Mouse (Mus musculus) intestine, embryonic 14.5 days (tissue): ENCODE data around the gene Gpat3. TPM values are rescaled to one million over a fixed set of nuclear protein-coding genes. Genes with fewer than 3 reads are reported as not detected.

Experiments used
- ATAC-seq: fragments of 200-750 bp; cut with Nextera tagmentation; replicated peaks from 2 replicates; pipeline ENCODE4 v1.8.0; 2017; ENCODE audit warnings: low read depth, moderate number of reproducible peaks, moderate TSS enrichment, moderate library complexity; ENCODE audit not compliant: low FRiP score, low TSS enrichment
- DNase-seq: peaks from one replicate; pipeline ENCODE4 v3.0.0-alpha.2; 2018; ENCODE audit warnings: low spot score
- H3K27ac ChIP-seq: fragments of 300-500 bp; sonication (generic); 2 replicates; pipeline ENCODE4 v1.5.1; 2014; ENCODE audit warnings: low read depth, mild to moderate bottlenecking, control low read depth
- H3K27me3 ChIP-seq: fragments of 300-500 bp; sonication (generic); replicated peaks from 2 replicates; pipeline ENCODE4 v1.6.1; 2014; ENCODE audit warnings: low read length, control low read depth; ENCODE audit not compliant: control insufficient read depth, insufficient read depth
- H3K36me3 ChIP-seq: fragments of 300-500 bp; sonication (generic); 2 replicates; pipeline ENCODE4 v1.6.1; 2014; ENCODE audit warnings: low read length, control low read depth; ENCODE audit not compliant: control insufficient read depth, insufficient read depth
- H3K4me1 ChIP-seq: fragments of 300-500 bp; sonication (generic); replicated peaks from 2 replicates; pipeline ENCODE4 v1.6.1; 2014; ENCODE audit warnings: low read length, control low read depth, mixed read lengths; ENCODE audit not compliant: control insufficient read depth, insufficient read depth
- H3K4me2 ChIP-seq: fragments of 300-500 bp; sonication (generic); 2 replicates; pipeline ENCODE4 v1.6.1; 2014; ENCODE audit warnings: low read length
- H3K4me3 ChIP-seq: fragments of 300-500 bp; sonication (generic); 2 replicates; pipeline ENCODE4 v1.5.1; 2014; ENCODE audit warnings: low read depth, low read length, control low read depth, mixed read lengths
- H3K9ac ChIP-seq: fragments of 300-500 bp; sonication (generic); 2 replicates; pipeline ENCODE4 v1.6.1; 2014; ENCODE audit warnings: mild to moderate bottlenecking, low read length
- H3K9me3 ChIP-seq: fragments of 300-500 bp; sonication (generic); 2 replicates; pipeline ENCODE4 v1.6.1; 2016; ENCODE audit warnings: low read length, control low read depth; ENCODE audit not compliant: control insufficient read depth
- WGBS: fragments of 180-500 bp; shearing (Covaris S2); extraction: QIAGEN DNeasy Blood & Tissue Kit; methylation state at CpG from one replicate; pipeline ENCODE4 v1.1.7; 2014; 5-methylcytosine and 5-hydroxymethylcytosine counted together
- polyA plus RNA-seq: library from polyadenylated mRNA; unstranded; fragments of >200 nt; fragmentation: Nextera tagmentation; extraction: Ambion mirVana; gene quantifications from 2 replicates; pipeline ENCODE4 v1.2.1, GENCODE M21; 2014

Gene Gpat3
- polyA plus RNA-seq, 1 experiment from 2014 or later = 2.7 TPM

DNA sequence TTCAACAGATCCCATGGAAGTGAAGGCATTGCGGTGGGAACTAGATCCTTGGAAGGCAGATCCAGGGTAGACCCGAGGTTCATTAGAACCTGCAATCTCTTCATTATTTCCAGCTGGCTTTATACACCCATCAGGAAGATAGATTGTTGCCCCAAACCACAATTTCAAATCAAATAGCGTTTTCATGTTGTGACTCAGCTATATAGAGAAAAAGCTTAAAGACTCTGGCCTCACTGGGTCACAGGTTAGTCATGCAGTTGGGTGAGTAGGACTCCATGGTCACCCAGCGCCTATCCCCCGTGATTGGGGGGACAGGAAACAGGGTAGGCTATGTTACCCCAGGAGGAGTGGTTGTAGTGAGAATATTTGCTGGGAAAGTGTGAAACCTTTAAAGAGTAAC, 69.9 kb downstream of the Gpat3 start:
- H3K9me3 ChIP-seq = no peaks in the 10 kb centered on the region
- no peaks in the 10 kb centered on the region for H3K4me1 ChIP-seq
- WGBS = 44% methylated on average over 5 of the region's 5 CpGs
- no peak overlapping the region for H3K4me2 ChIP-seq
- H3K36me3 ChIP-seq = no peaks in the 10 kb centered on the region
- DNase-seq = no peak
- peaks cover 4% of the 10 kb centered on the region; the same call in 1 of the 2 replicates for H3K27me3 ChIP-seq
- no peak overlapping the region for H3K4me3 ChIP-seq
- no peak overlapping the region for H3K9ac ChIP-seq
- H3K27ac ChIP-seq = no peak overlapping the region
- no peak for ATAC-seq

DNA sequence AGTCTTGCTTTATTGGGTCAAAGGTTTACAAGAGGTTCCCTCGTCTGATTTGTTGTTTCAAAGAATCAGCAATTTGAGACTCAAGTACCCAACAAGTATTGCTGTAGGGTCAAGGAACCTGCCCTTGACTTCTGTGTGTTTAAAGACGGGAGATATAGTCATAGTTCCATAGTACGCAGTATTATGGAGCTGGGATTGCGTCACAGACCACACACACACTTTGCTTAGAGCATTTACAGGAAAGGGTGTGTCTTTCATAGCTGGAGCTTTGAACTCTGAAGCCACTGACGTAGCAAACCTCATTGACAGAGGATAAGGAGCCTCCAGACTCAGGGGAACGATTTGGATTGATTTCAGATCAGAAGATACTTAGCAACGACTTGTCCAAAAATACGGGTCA, 70.9 kb downstream of the Gpat3 start:
- WGBS = 56% methylated on average over 8 of the region's 8 CpGs
- no peak overlapping the region for H3K4me2 ChIP-seq

GRCm38 (mm10) chr5:100917252-100917774, 71.8 kb downstream of the Gpat3 start:
- no peak overlapping the region for H3K4me3 ChIP-seq
- no peaks in the 10 kb centered on the region for H3K9me3 ChIP-seq
- no peaks in the 10 kb centered on the region for H3K36me3 ChIP-seq
- H3K4me2 ChIP-seq = no peak overlapping the region
- WGBS = 19% methylated on average over 15 of the region's 15 CpGs
- peaks cover 4% of the 10 kb centered on the region; the same call in 1 of the 2 replicates for H3K27me3 ChIP-seq
- DNase-seq (peak; percentile 86), ATAC-seq (no peak)
- H3K4me1 ChIP-seq = no peaks in the 10 kb centered on the region
- no peak overlapping the region for H3K9ac ChIP-seq
- no peak overlapping the region for H3K27ac ChIP-seq

More for the DNA sequence above, 70.9 kb downstream of the Gpat3 start:
- H3K9me3 ChIP-seq = no peaks in the 10 kb centered on the region
- H3K27me3 ChIP-seq = peaks cover 4% of the 10 kb centered on the region; the same call in 1 of the 2 replicates
- no peak overlapping the region for H3K4me3 ChIP-seq
- no peaks in the 10 kb centered on the region for H3K36me3 ChIP-seq
- no peaks in the 10 kb centered on the region for H3K4me1 ChIP-seq
- no peak for ATAC-seq
- no peak for DNase-seq
- H3K9ac ChIP-seq = no peak overlapping the region
- H3K27ac ChIP-seq = no peak overlapping the region

DNA sequence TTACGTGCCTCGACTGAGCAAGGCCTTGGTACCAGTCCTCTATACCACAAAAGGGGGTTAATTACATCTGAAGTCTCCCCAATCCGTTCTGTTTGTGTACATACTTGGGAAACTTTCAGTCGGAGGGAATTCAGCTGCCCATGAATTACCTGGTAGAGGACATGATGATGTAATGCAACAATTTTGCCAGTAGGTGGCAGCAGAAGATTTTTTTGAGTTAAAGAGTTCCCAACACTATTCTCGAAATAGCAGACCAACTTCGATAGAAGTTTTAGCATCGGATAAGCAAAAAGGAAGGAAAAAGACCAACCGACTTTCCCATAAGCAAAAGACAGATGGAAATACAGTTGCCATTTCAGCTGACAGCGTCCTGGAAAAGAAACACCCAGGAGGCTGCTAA, 73.6 kb downstream of the Gpat3 start:
- Histone ChIP-seq H3K9me3 (no peaks in the 10 kb centered on the region), H3K9ac (no peak overlapping the region), H3K4me3 (no peak overlapping the region), H3K27me3 (peaks cover 4% of the 10 kb centered on the region; the same call in 1 of the 2 replicates), H3K4me1 (no peaks in the 10 kb centered on the region), H3K4me2 (no peak overlapping the region), H3K27ac (no peak overlapping the region), H3K36me3 (no peaks in the 10 kb centered on the region)
- ATAC-seq (no peak), DNase-seq (peak; percentile 65)
- WGBS = 18% methylated on average over 9 of the region's 9 CpGs

GRCm38 (mm10) chr5:100929698-100930097, 84.2 kb downstream of the Gpat3 start:
- Histone ChIP-seq H3K9ac (no peak overlapping the region), H3K27ac (no peak overlapping the region), H3K27me3 (no peaks in the 10 kb centered on the region), H3K4me2 (no peak overlapping the region), H3K9me3 (no peaks in the 10 kb centered on the region), H3K4me3 (no peak overlapping the region), H3K36me3 (no peaks in the 10 kb centered on the region), H3K4me1 (no peaks in the 10 kb centered on the region)
- WGBS = 72% methylated on average over 2 of the region's 2 CpGs
- DNase-seq (no peak), ATAC-seq (no peak)

GRCm38 (mm10) chr5:100943716-100944115, 98.2 kb downstream of the Gpat3 start:
- no peak overlapping the region for H3K9ac ChIP-seq
- H3K27me3 ChIP-seq = no peaks in the 10 kb centered on the region
- no peak for ATAC-seq
- no peak for DNase-seq
- H3K4me3 ChIP-seq = no peak overlapping the region
- H3K4me1 ChIP-seq = no peaks in the 10 kb centered on the region
- H3K9me3 ChIP-seq = no peaks in the 10 kb centered on the region
- no peaks in the 10 kb centered on the region for H3K36me3 ChIP-seq
- no peak overlapping the region for H3K4me2 ChIP-seq
- 55% methylated on average over 11 of the region's 11 CpGs for WGBS
- H3K27ac ChIP-seq = no peak overlapping the region

- H3K9me3 ChIP-seq = no peaks in the 10 kb centered on the region
- DNase-seq = no peak
- 64% methylated on average over 10 of the region's 10 CpGs for WGBS
- no peak overlapping the region for H3K4me3 ChIP-seq
- no peak for ATAC-seq
- no peaks in the 10 kb centered on the region for H3K36me3 ChIP-seq
- H3K4me2 ChIP-seq = no peak overlapping the region
- H3K9ac ChIP-seq = no peak overlapping the region
- H3K4me1 ChIP-seq = no peaks in the 10 kb centered on the region
- no peaks in the 10 kb centered on the region for H3K27me3 ChIP-seq
- H3K27ac ChIP-seq = no peak overlapping the region
Observed at GRCm38 (mm10) chr5:100945336-100945735, 99.8 kb downstream of the Gpat3 start.

Other genes with a start within 250 kb of the Gpat3 start
- 78.7 and 82.5 TPM in 2 replicates for gene Coq2, start 170.6 kb upstream of the Gpat3 start, polyA plus RNA-seq
- gene Hpse, start 126.0 kb upstream of the Gpat3 start, polyA plus RNA-seq = 2.9 and 3.7 TPM in 2 replicates
- gene Helq, start 47.1 kb upstream of the Gpat3 start, polyA plus RNA-seq = 19.9 and 24.1 TPM in 2 replicates
- 171 and 179 TPM in 2 replicates for gene Mrps18c, start 47.1 kb upstream of the Gpat3 start, polyA plus RNA-seq
- gene Abraxas1, start 24.7 kb upstream of the Gpat3 start, polyA plus RNA-seq = 27.9 and 31.0 TPM in 2 replicates